Mouse (Mus musculus): ENCODE measurements at regions not wholly inside any gene's neighbourhood (a gene's known extent, or its start where the extent isn't known, plus 50 kb on each side); places are given as distances from the start of the nearest gene placed in this dataset.

DNA sequence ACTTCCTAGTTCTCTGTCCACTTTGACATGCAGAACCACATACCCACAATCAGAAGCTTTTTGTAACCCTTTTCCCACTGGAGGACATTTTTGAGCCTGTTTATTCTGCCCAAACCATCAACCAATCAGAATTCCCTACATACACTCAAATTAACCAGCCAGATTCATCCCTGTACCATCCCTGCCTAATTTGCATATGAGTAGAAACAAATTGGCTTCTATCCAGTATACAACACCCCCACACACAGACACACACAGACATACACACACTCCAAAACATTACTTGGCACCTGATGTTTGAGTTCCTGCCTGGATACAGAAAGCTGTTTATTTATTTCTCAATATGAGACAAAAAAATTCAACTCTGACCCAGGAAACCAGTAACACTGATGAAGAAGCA is 542.2 kb upstream of the B3galt2 start:
- no peak for TF ChIP-seq E2F4 (IDR thresholded peaks at IDR 0.05; ENCODE audit: insufficient read depth)
- no peak for TF ChIP-seq POLR2A (IDR thresholded peaks at IDR 0.05; ENCODE audit: insufficient read length, low read depth)
- TF ChIP-seq TCF12 (IDR thresholded peaks at IDR 0.05; ENCODE audit: insufficient read depth, poor library complexity, severe bottlenecking), result no peak
- no peak for TF ChIP-seq MAX (IDR thresholded peaks at IDR 0.05; ENCODE audit: low read depth)
- no peak for TF ChIP-seq USF1 (IDR thresholded peaks at IDR 0.05; ENCODE audit: low read depth)
- no peak for TF ChIP-seq CEBPB (IDR thresholded peaks at IDR 0.05; ENCODE audit: insufficient read depth, poor library complexity, severe bottlenecking)

All from myocyte (in vitro differentiated cells).